Mouse (Mus musculus): ENCODE data around the gene H2-T23. TPM values are rescaled to one million over a fixed set of nuclear protein-coding genes. Genes with fewer than 3 reads are reported as not detected.
A peak's percentile ranks its signal among the peaks of the same experiment; 100 is the strongest.

H2-T23 gene
- total RNA-seq, 2 experiments from 2014 or later = 104 to 109 TPM

DNA sequence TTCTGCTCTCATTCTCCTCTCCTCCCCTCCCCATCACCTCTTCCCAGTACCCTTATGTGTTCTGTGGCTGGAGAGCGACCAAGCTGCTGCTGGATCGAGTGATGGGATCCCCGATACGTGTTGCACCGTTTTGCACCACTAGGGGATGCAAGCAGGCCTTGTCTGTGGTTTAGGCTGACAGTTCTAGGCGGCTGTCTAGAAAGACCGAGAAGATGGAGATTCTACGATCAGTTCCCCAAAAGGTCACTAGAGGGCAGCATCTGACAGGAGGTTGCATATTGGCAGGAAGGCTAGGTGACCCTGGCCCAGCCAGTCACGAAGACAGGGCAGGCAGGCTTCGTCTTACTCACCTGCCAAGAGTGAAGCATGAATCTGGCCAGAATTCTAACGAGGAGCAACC is 35.7 kb downstream of the H2-T23 start:
- peak; percentile 68 for ATAC-seq (replicated peaks; ENCODE audit: low FRiP score, poor library complexity, severe bottlenecking)

DNA sequence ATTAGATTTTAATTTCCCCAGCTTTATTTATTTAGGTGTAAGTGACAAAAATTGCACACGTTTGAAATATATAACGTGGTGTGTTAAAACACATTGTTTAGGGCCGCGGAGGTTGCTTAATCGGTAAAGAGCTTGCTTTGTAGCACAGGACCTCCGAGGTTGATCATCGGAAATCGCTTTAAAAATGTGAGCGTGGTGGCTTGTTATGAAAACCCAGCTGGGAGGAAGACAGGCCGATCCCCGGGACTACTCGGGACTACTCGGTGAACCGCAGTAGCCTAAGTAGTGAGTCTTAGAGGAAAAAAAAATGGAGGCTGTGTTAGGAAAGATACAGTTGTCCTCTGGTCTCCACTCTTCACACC is 37.8 kb downstream of the H2-T23 start:
- no peak for ATAC-seq (replicated peaks; ENCODE audit: low FRiP score, poor library complexity, severe bottlenecking)

DNA sequence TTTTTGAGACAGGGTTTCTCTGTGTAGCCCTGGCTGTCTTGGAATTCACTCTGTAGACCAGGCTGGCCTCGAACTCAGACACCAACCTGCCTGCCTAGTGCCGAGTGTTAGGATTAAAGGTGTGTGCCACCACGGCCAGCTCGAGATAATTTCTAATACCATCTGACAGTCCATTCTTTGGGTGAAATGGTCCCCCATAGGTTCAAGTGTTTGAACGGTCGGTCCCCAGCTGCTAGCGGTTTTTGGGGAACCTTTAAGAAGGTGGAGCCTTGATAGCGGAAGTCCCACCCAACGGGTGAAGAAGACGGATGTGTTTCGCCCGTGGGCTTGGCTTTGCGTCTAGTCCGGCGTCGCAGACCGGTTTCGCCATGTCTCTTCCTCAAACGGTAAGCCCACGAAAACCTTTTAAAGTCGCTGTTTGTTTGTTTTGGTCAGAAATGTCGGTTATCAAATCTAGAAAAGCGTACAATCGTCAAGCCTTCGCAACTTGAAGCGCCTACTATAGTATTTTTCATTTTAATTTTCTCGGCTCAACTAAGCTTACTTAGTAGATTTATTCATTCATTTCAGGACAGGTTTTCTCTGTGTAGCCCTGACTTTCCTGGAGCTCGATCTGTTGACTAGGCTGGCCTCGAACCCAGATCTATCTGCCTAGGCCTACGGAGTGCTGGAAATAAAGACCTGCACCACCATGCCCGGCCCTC is 38.3 kb downstream of the H2-T23 start:
- peak; percentile 78 for ATAC-seq (replicated peaks; ENCODE audit: low FRiP score, poor library complexity, severe bottlenecking)

DNA sequence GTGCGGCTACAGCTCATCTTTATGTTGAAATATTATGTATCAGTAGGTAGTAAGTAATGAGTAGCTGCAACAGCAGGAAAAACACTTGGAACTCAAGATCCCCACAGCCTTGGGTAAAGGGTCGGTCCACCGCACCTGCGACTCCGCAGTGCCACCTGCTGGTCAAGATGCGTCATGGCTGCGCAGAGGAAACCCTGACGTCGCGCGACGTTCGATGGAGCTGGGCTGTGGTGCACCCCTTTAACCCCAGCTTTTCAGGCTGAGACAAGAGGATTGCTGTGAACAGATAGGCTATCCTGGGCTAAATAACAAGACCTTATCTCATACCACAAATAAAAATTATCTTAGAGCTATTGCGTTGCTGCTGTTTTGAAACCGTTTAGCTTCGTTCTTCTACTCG is 39.0 kb downstream of the H2-T23 start:
- peak; percentile 60 for ATAC-seq (replicated peaks; ENCODE audit: low FRiP score, poor library complexity, severe bottlenecking)

DNA sequence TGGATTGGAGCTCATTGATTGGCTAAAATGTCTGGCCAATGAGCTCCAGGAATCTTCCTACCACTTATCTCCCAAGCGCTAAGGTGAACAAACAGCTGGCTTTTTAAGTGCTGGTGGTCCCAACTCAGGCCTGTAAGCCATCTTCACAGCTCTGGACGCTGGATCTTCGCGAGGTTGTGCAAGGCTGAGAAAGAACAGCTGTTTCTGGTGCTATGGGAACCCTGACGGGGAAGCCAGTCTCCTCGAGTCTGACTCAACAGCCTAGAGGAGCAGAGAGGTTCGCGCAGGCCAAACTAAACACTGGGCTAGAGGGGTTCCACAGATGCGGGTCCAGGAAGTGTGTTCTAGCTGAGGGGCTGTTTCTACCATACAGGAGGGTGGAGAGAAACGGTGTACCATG is 40.9 kb downstream of the H2-T23 start:
- ATAC-seq (replicated peaks; ENCODE audit: low FRiP score, poor library complexity, severe bottlenecking) = no peak

DNA sequence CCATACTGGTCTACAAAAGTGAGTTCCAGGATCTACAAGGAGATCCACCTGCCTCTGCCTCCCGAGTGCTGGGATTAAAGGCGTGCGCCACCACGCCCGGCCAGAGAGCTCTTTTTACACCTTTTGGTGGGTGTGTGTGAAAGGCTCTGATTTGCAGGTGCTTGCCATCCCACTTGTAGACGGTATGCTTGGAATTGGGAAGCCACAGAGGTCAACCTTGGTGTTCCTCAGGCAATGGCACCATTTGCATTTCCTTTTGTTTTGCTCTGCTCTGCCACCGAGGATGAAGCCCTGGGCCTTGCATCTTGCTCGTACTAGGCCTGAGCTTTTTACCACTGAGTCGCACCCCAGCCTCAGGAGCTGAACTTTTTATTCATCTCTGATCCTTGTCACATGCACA is 50.9 kb downstream of the H2-T23 start:
- ATAC-seq (replicated peaks; ENCODE audit: low FRiP score, poor library complexity, severe bottlenecking) = no peak

DNA sequence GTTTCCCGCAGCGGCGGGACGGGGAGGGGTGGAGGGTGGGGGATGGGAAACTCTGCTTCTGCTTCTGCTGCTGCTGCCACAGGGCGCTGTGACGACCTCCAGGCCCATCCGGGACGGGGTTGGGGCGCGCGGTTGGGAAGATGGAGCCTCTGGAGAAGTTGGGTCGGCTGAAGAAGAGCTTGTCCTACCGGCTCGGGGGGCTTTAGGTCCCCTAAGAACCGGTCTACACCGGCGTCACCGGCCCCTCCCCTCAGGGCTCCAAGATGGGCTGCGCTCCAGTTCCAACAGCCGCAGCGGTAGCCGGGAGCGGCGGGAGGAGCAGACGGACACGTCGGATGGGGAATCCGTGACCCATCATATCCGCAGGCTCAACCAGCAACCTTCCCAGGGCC is 52.3 kb downstream of the H2-T23 start:
- 0 out of 2 replicates have a peak, but pooled peaks have one; percentile 26 for ATAC-seq (replicated peaks; ENCODE audit: low FRiP score, poor library complexity, severe bottlenecking)

Other genes starting within 250 kb of the H2-T23 start
- 3.8 and 10.5 TPM in 2 replicates for gene Ier3, start 211.2 kb downstream of the H2-T23 start, total RNA-seq (2015; ENCODE audit: low replicate concordance)
- 0.51 and 4.0 TPM in 2 replicates for gene Ier3, start 211.2 kb downstream of the H2-T23 start, total RNA-seq (2017; ENCODE audit: low replicate concordance)
- gene Flot1, start 209.6 kb downstream of the H2-T23 start, total RNA-seq (2015; ENCODE audit: low replicate concordance) = 19.3 and 32.8 TPM in 2 replicates
- 14.6 and 29.1 TPM in 2 replicates for gene Flot1, start 209.6 kb downstream of the H2-T23 start, total RNA-seq (2017; ENCODE audit: low replicate concordance)
- 663 and 669 TPM in 2 replicates for gene Tubb5, start 194.5 kb downstream of the H2-T23 start, total RNA-seq (2015; ENCODE audit: low replicate concordance)
- 760 and 914 TPM in 2 replicates for gene Tubb5, start 194.5 kb downstream of the H2-T23 start, total RNA-seq (2017; ENCODE audit: low replicate concordance)
- 117 and 147 TPM in 2 replicates for gene Mdc1, start 191.3 kb downstream of the H2-T23 start, total RNA-seq (2015; ENCODE audit: low replicate concordance)
- gene Mdc1, start 191.3 kb downstream of the H2-T23 start, total RNA-seq (2017; ENCODE audit: low replicate concordance) = 31.0 and 57.1 TPM in 2 replicates
- gene Nrm, start 171.5 kb downstream of the H2-T23 start, total RNA-seq (2015; ENCODE audit: low replicate concordance) = 32.8 and 36.0 TPM in 2 replicates
- 19.1 and 35.8 TPM in 2 replicates for gene Nrm, start 171.5 kb downstream of the H2-T23 start, total RNA-seq (2017; ENCODE audit: low replicate concordance)
- 32.8 and 37.7 TPM in 2 replicates for gene Ppp1r18, start 167.3 kb downstream of the H2-T23 start, total RNA-seq (2015; ENCODE audit: low replicate concordance)
- 7.2 and 10.2 TPM in 2 replicates for gene Ppp1r18, start 167.3 kb downstream of the H2-T23 start, total RNA-seq (2017; ENCODE audit: low replicate concordance)
- gene Dhx16, start 153.0 kb downstream of the H2-T23 start, total RNA-seq (2015; ENCODE audit: low replicate concordance) = 139 and 201 TPM in 2 replicates
- gene Dhx16, start 153.0 kb downstream of the H2-T23 start, total RNA-seq (2017; ENCODE audit: low replicate concordance) = 73.1 and 118 TPM in 2 replicates
- 37.7 and 68.5 TPM in 2 replicates for gene 2310061I04Rik, start 135.4 kb downstream of the H2-T23 start, total RNA-seq (2015; ENCODE audit: low replicate concordance)
- 2.9 and 3.7 TPM in 2 replicates for gene 2310061I04Rik, start 135.4 kb downstream of the H2-T23 start, total RNA-seq (2017; ENCODE audit: low replicate concordance)
- 7.6 and 26.0 TPM in 2 replicates for gene Atat1, start 122.8 kb downstream of the H2-T23 start, total RNA-seq (2015; ENCODE audit: low replicate concordance)
- 3.0 and 4.0 TPM in 2 replicates for gene Atat1, start 122.8 kb downstream of the H2-T23 start, total RNA-seq (2017; ENCODE audit: low replicate concordance)
- 16.9 and 18.0 TPM in 2 replicates for gene Mrps18b, start 116.5 kb downstream of the H2-T23 start, total RNA-seq (2015; ENCODE audit: low replicate concordance)
- 13.5 and 50.5 TPM in 2 replicates for gene Mrps18b, start 116.5 kb downstream of the H2-T23 start, total RNA-seq (2017; ENCODE audit: low replicate concordance)
- gene Ppp1r10, start 116.4 kb downstream of the H2-T23 start, total RNA-seq (2015; ENCODE audit: low replicate concordance) = 53.7 and 90.1 TPM in 2 replicates
- gene Ppp1r10, start 116.4 kb downstream of the H2-T23 start, total RNA-seq (2017; ENCODE audit: low replicate concordance) = 67.5 and 87.5 TPM in 2 replicates
- gene Abcf1, start 63.1 kb downstream of the H2-T23 start, total RNA-seq (2015; ENCODE audit: low replicate concordance) = 26.3 and 36.9 TPM in 2 replicates
- gene Abcf1, start 63.1 kb downstream of the H2-T23 start, total RNA-seq (2017; ENCODE audit: low replicate concordance) = 120 and 139 TPM in 2 replicates
- 1.3 and 4.3 TPM in 2 replicates for gene Gnl1, start 53.0 kb downstream of the H2-T23 start, total RNA-seq (2015; ENCODE audit: low replicate concordance)
- 3.3 and 4.9 TPM in 2 replicates for gene Gnl1, start 53.0 kb downstream of the H2-T23 start, total RNA-seq (2017; ENCODE audit: low replicate concordance)
- 5.4 and 6.5 TPM in 2 replicates for gene Prr3, start 52.6 kb downstream of the H2-T23 start, total RNA-seq (2015; ENCODE audit: low replicate concordance)
- gene Prr3, start 52.6 kb downstream of the H2-T23 start, total RNA-seq (2017; ENCODE audit: low replicate concordance) = 4.6 TPM in 1 of 2 replicates, not detected in the other
- 84.3 and 115 TPM in 2 replicates for gene H2-T24, start 12.3 kb downstream of the H2-T23 start, total RNA-seq (2015; ENCODE audit: low replicate concordance)
- 293 and 328 TPM in 2 replicates for gene H2-T24, start 12.3 kb downstream of the H2-T23 start, total RNA-seq (2017; ENCODE audit: low replicate concordance)
- 19.1 and 19.7 TPM in 2 replicates for gene H2-T22, start 9.9 kb upstream of the H2-T23 start, total RNA-seq (2015; ENCODE audit: low replicate concordance)
- gene H2-T22, start 9.9 kb upstream of the H2-T23 start, total RNA-seq (2017; ENCODE audit: low replicate concordance) = 5.5 and 16.4 TPM in 2 replicates
- gene Gm6034, start 10.1 kb upstream of the H2-T23 start, total RNA-seq (2015; ENCODE audit: low replicate concordance) = not detected in 2 replicates
- gene Gm6034, start 10.1 kb upstream of the H2-T23 start, total RNA-seq (2017; ENCODE audit: low replicate concordance) = not detected in 2 replicates
- not detected in 2 replicates for gene Gm11127, start 25.5 kb upstream of the H2-T23 start, total RNA-seq (2015; ENCODE audit: low replicate concordance)
- gene Gm11127, start 25.5 kb upstream of the H2-T23 start, total RNA-seq (2017; ENCODE audit: low replicate concordance) = 0.39 TPM in 1 of 2 replicates, not detected in the other
- not detected in 2 replicates for gene Gm19684, start 88.8 kb upstream of the H2-T23 start, total RNA-seq (2015; ENCODE audit: low replicate concordance)
- not detected in 2 replicates for gene Gm19684, start 88.8 kb upstream of the H2-T23 start, total RNA-seq (2017; ENCODE audit: low replicate concordance)
- gene Gm7030, start 96.6 kb upstream of the H2-T23 start, total RNA-seq (2015; ENCODE audit: low replicate concordance) = not detected in 2 replicates
- gene Gm7030, start 96.6 kb upstream of the H2-T23 start, total RNA-seq (2017; ENCODE audit: low replicate concordance) = not detected in 2 replicates
- gene Gm8909, start 135.7 kb upstream of the H2-T23 start, total RNA-seq (2015; ENCODE audit: low replicate concordance) = not detected in 2 replicates
- not detected in 2 replicates for gene Gm8909, start 135.7 kb upstream of the H2-T23 start, total RNA-seq (2017; ENCODE audit: low replicate concordance)
- not detected in 2 replicates for gene H2-T3, start 157.4 kb upstream of the H2-T23 start, total RNA-seq (2015; ENCODE audit: low replicate concordance)
- gene H2-T3, start 157.4 kb upstream of the H2-T23 start, total RNA-seq (2017; ENCODE audit: low replicate concordance) = not detected in 2 replicates
- 63.7 and 66.0 TPM in 2 replicates for gene Rpp21, start 225.2 kb upstream of the H2-T23 start, total RNA-seq (2015; ENCODE audit: low replicate concordance)
- gene Rpp21, start 225.2 kb upstream of the H2-T23 start, total RNA-seq (2017; ENCODE audit: low replicate concordance) = 11.8 TPM in 2 replicates
- 25.6 and 29.9 TPM in 2 replicates for gene Trim39, start 239.4 kb upstream of the H2-T23 start, total RNA-seq (2015; ENCODE audit: low replicate concordance)
- gene Trim39, start 239.4 kb upstream of the H2-T23 start, total RNA-seq (2017; ENCODE audit: low replicate concordance) = 37.4 and 40.9 TPM in 2 replicates